Mouse (Mus musculus): ENCODE data around the gene Adora1. TPM values are rescaled to one million over a fixed set of nuclear protein-coding genes. Genes with fewer than 3 reads are reported as not detected.
"Not testable (repeated sequence)": the region's sequence is repeated elsewhere in the genome, so short reads cannot be mapped to it uniquely, and the experiment has no call there.

Adora1 gene
- polyA plus RNA-seq, 1 experiment from 2014 or later, result 9.3 TPM

GRCm38 (mm10) chr1:134265797-134266196 lies 30.6 kb upstream of the Adora1 start:
- peaks cover 5% of the 10 kb centered on the region for H3K9me3 ChIP-seq (replicated peaks)
- H3K27me3 ChIP-seq (replicated peaks), result no peaks in the 10 kb centered on the region
- H3K4me1 ChIP-seq (replicated peaks), result no peaks in the 10 kb centered on the region
- H3K27ac ChIP-seq (ENCODE audit: poor library complexity, severe bottlenecking), result no peak overlapping the region
- no peaks in the 10 kb centered on the region for H3K36me3 ChIP-seq
- no peak for ATAC-seq (ENCODE audit: insufficient number of reproducible peaks, low FRiP score)
- 52% methylated on average over 2 of the region's 2 CpGs for WGBS
- H3K9ac ChIP-seq, result no peak overlapping the region
- no peak overlapping the region for H3K4me2 ChIP-seq
- no peak overlapping the region for H3K4me3 ChIP-seq

- Histone ChIP-seq H3K4me1 (replicated peaks) (no peaks in the 10 kb centered on the region), H3K27ac (ENCODE audit: poor library complexity, severe bottlenecking) (no peak overlapping the region), H3K36me3 (no peaks in the 10 kb centered on the region), H3K9ac (no peak overlapping the region), H3K27me3 (replicated peaks) (no peaks in the 10 kb centered on the region), H3K4me3 (no peak overlapping the region), H3K9me3 (replicated peaks) (peaks cover 10% of the 10 kb centered on the region), H3K4me2 (no peak overlapping the region)
- ATAC-seq (ENCODE audit: insufficient number of reproducible peaks, low FRiP score), result no peak
- 82% methylated on average over 6 of the region's 6 CpGs for WGBS
Observed at GRCm38 (mm10) chr1:134264341-134264740, 29.1 kb upstream of the Adora1 start.

- not testable (repeated sequence) for H3K36me3 ChIP-seq; ATAC-seq (ENCODE audit: insufficient number of reproducible peaks, low FRiP score); H3K27me3 ChIP-seq (replicated peaks); H3K4me1 ChIP-seq (replicated peaks); H3K4me3 ChIP-seq; H3K4me2 ChIP-seq; H3K27ac ChIP-seq (ENCODE audit: poor library complexity, severe bottlenecking); H3K9me3 ChIP-seq (replicated peaks); H3K9ac ChIP-seq
- WGBS, result 71% methylated on average over 1 of the region's 1 CpGs
Observed at GRCm38 (mm10) chr1:134249681-134250080, 14.4 kb upstream of the Adora1 start.

- no peak overlapping the region for H3K4me2 ChIP-seq
- no peaks in the 10 kb centered on the region for H3K9me3 ChIP-seq (replicated peaks)
- H3K9ac ChIP-seq, result no peak overlapping the region; the same call in 1 of the 2 replicates
- 0 out of 2 replicates have a peak, but pooled peaks cover 11% of the 10 kb centered on the region for H3K27me3 ChIP-seq (replicated peaks)
- WGBS, result 36% methylated on average over 4 of the region's 4 CpGs
- no peak overlapping the region for H3K27ac ChIP-seq (ENCODE audit: poor library complexity, severe bottlenecking)
- ATAC-seq (ENCODE audit: insufficient number of reproducible peaks, low FRiP score), result no peak
- peaks cover 14% of the 10 kb centered on the region for H3K4me1 ChIP-seq (replicated peaks)
- no peak overlapping the region for H3K4me3 ChIP-seq
- H3K36me3 ChIP-seq, result no peaks in the 10 kb centered on the region
Observed at GRCm38 (mm10) chr1:134246590-134246989, 11.4 kb upstream of the Adora1 start.

GRCm38 (mm10) chr1:134245004-134245717 lies 9.9 kb upstream of the Adora1 start:
- WGBS, result 81% methylated on average over 14 of the region's 14 CpGs
- Histone ChIP-seq H3K9me3 (replicated peaks) (no peaks in the 10 kb centered on the region), H3K27ac (ENCODE audit: poor library complexity, severe bottlenecking) (no peak overlapping the region), H3K27me3 (replicated peaks) (0 out of 2 replicates have a peak, but pooled peaks cover 14% of the 10 kb centered on the region), H3K4me3 (no peak overlapping the region), H3K9ac (no peak overlapping the region), H3K4me1 (replicated peaks) (peaks cover 18% of the 10 kb centered on the region), H3K36me3 (no peaks in the 10 kb centered on the region), H3K4me2 (no peak overlapping the region)
- no peak for ATAC-seq (ENCODE audit: insufficient number of reproducible peaks, low FRiP score)

- 20% methylated on average over 35 of the region's 35 CpGs for WGBS
- Histone ChIP-seq H3K9me3 (replicated peaks) (no peaks in the 10 kb centered on the region), H3K36me3 (no peaks in the 10 kb centered on the region), H3K27ac (ENCODE audit: poor library complexity, severe bottlenecking) (no peak overlapping the region), H3K9ac (no peak overlapping the region), H3K27me3 (replicated peaks) (0 out of 2 replicates have a peak, but pooled peaks cover 16% of the 10 kb centered on the region), H3K4me2 (peak overlapping the region; percentile 50), H3K4me3 (no peak overlapping the region), H3K4me1 (replicated peaks) (peaks cover 22% of the 10 kb centered on the region)
- ATAC-seq (ENCODE audit: insufficient number of reproducible peaks, low FRiP score), result peak; percentile 72
Observed at GRCm38 (mm10) chr1:134243948-134244914, 9.0 kb upstream of the Adora1 start.

- Histone ChIP-seq H3K27ac (ENCODE audit: poor library complexity, severe bottlenecking) (no peak overlapping the region), H3K9ac (no peak overlapping the region), H3K4me1 (replicated peaks) (peaks cover 29% of the 10 kb centered on the region), H3K36me3 (no peaks in the 10 kb centered on the region), H3K4me3 (no peak overlapping the region), H3K27me3 (replicated peaks) (0 out of 2 replicates have a peak, but pooled peaks cover 16% of the 10 kb centered on the region), H3K4me2 (no peak overlapping the region), H3K9me3 (replicated peaks) (no peaks in the 10 kb centered on the region)
- no peak for ATAC-seq (ENCODE audit: insufficient number of reproducible peaks, low FRiP score)
- WGBS, result 76% methylated on average over 6 of the region's 6 CpGs
Observed at GRCm38 (mm10) chr1:134243505-134243904, 8.3 kb upstream of the Adora1 start.

- H3K4me1 ChIP-seq (replicated peaks), result peaks cover 29% of the 10 kb centered on the region
- H3K36me3 ChIP-seq, result no peaks in the 10 kb centered on the region
- 0 out of 2 replicates have a peak, but pooled peaks cover 16% of the 10 kb centered on the region for H3K27me3 ChIP-seq (replicated peaks)
- H3K4me2 ChIP-seq, result no peak overlapping the region
- H3K9ac ChIP-seq, result no peak overlapping the region
- H3K27ac ChIP-seq (ENCODE audit: poor library complexity, severe bottlenecking), result no peak overlapping the region
- no peak overlapping the region for H3K4me3 ChIP-seq
- no peak for ATAC-seq (ENCODE audit: insufficient number of reproducible peaks, low FRiP score)
- 53% methylated on average over 2 of the region's 2 CpGs for WGBS
- no peaks in the 10 kb centered on the region for H3K9me3 ChIP-seq (replicated peaks)
Observed at GRCm38 (mm10) chr1:134242286-134242685, 7.1 kb upstream of the Adora1 start.

- H3K9ac ChIP-seq, result no peak overlapping the region
- no peaks in the 10 kb centered on the region for H3K36me3 ChIP-seq
- 73% methylated on average over 8 of the region's 8 CpGs for WGBS
- no peak for ATAC-seq (ENCODE audit: insufficient number of reproducible peaks, low FRiP score)
- H3K27ac ChIP-seq (ENCODE audit: poor library complexity, severe bottlenecking), result no peak overlapping the region
- H3K27me3 ChIP-seq (replicated peaks), result peaks cover 26% of the 10 kb centered on the region
- H3K4me3 ChIP-seq, result no peak overlapping the region
- H3K4me1 ChIP-seq (replicated peaks), result peaks cover 29% of the 10 kb centered on the region
- H3K9me3 ChIP-seq (replicated peaks), result no peaks in the 10 kb centered on the region
- no peak overlapping the region for H3K4me2 ChIP-seq
Observed at GRCm38 (mm10) chr1:134241298-134241697, 6.1 kb upstream of the Adora1 start.

- no peaks in the 10 kb centered on the region for H3K36me3 ChIP-seq
- H3K27me3 ChIP-seq (replicated peaks), result peaks cover 32% of the 10 kb centered on the region
- no peak overlapping the region for H3K4me2 ChIP-seq
- ATAC-seq (ENCODE audit: insufficient number of reproducible peaks, low FRiP score), result no peak
- H3K4me3 ChIP-seq, result no peak overlapping the region
- H3K27ac ChIP-seq (ENCODE audit: poor library complexity, severe bottlenecking), result no peak overlapping the region
- H3K4me1 ChIP-seq (replicated peaks), result peaks cover 35% of the 10 kb centered on the region
- no peaks in the 10 kb centered on the region for H3K9me3 ChIP-seq (replicated peaks)
- WGBS, result 81% methylated on average over 9 of the region's 9 CpGs
- H3K9ac ChIP-seq, result no peak overlapping the region
Observed at GRCm38 (mm10) chr1:134240701-134241100, 5.5 kb upstream of the Adora1 start.

- Histone ChIP-seq H3K27ac (ENCODE audit: poor library complexity, severe bottlenecking) (no peak overlapping the region), H3K4me2 (no peak overlapping the region), H3K9ac (no peak overlapping the region), H3K27me3 (replicated peaks) (peaks cover 44% of the 10 kb centered on the region), H3K4me3 (no peak overlapping the region), H3K9me3 (replicated peaks) (no peaks in the 10 kb centered on the region), H3K4me1 (replicated peaks) (peaks cover 59% of the 10 kb centered on the region), H3K36me3 (no peaks in the 10 kb centered on the region)
- 75% methylated on average over 3 of the region's 3 CpGs for WGBS
- ATAC-seq (ENCODE audit: insufficient number of reproducible peaks, low FRiP score), result no peak
Observed at GRCm38 (mm10) chr1:134237438-134237837, 2.2 kb upstream of the Adora1 start.

Measured in heart, embryonic 12.5 days (tissue).